Mouse (Mus musculus): ENCODE measurements around the gene Lad1. TPM values are rescaled to one million over a fixed set of nuclear protein-coding genes. Genes with fewer than 3 reads are reported as not detected.

Gene Lad1
- polyA plus RNA-seq, 1 experiment from 2014 or later = 208 TPM

- no peaks in the 10 kb centered on the region for H3K27me3 ChIP-seq (replicated peaks; ENCODE audit: control insufficient read depth, insufficient read depth, low read length)
- no peak for ATAC-seq
- no peaks in the 10 kb centered on the region for H3K4me1 ChIP-seq (replicated peaks; ENCODE audit: control insufficient read depth, insufficient read depth, low read length)
- H3K4me2 ChIP-seq (replicated peaks; ENCODE audit: low read depth) = no peak overlapping the region
- no peak overlapping the region for H3K4me3 ChIP-seq (ENCODE audit: low read depth, low read length)
- no peak overlapping the region for H3K9ac ChIP-seq (ENCODE audit: low read depth, low read length)
- no peaks in the 10 kb centered on the region for H3K9me3 ChIP-seq (ENCODE audit: control insufficient read depth)
- H3K27ac ChIP-seq (ENCODE audit: low read depth, low read length) = no peak overlapping the region
- H3K36me3 ChIP-seq (ENCODE audit: control insufficient read depth, insufficient read depth) = no peaks in the 10 kb centered on the region
- WGBS = 53% methylated on average over 9 of the region's 9 CpGs
- no peak for TF ChIP-seq CTCF (IDR thresholded peaks at IDR 0.05; ENCODE audit: low read depth)
Observed at GRCm38 (mm10) chr1:135861980-135862552, 43.7 kb downstream of the Lad1 start.

GRCm38 (mm10) chr1:135862561-135862960, 44.2 kb downstream of the Lad1 start:
- H3K4me1 ChIP-seq (replicated peaks; ENCODE audit: control insufficient read depth, insufficient read depth, low read length) = no peaks in the 10 kb centered on the region
- no peak overlapping the region for H3K4me2 ChIP-seq (replicated peaks; ENCODE audit: low read depth)
- no peaks in the 10 kb centered on the region for H3K36me3 ChIP-seq (ENCODE audit: control insufficient read depth, insufficient read depth)
- no peak overlapping the region for H3K4me3 ChIP-seq (ENCODE audit: low read depth, low read length)
- H3K27me3 ChIP-seq (replicated peaks; ENCODE audit: control insufficient read depth, insufficient read depth, low read length) = no peaks in the 10 kb centered on the region
- no peaks in the 10 kb centered on the region for H3K9me3 ChIP-seq (ENCODE audit: control insufficient read depth)
- no peak overlapping the region for H3K27ac ChIP-seq (ENCODE audit: low read depth, low read length)
- no peak for ATAC-seq
- no peak for TF ChIP-seq CTCF (IDR thresholded peaks at IDR 0.05; ENCODE audit: low read depth)
- no peak overlapping the region for H3K9ac ChIP-seq (ENCODE audit: low read depth, low read length)
- WGBS = 76% methylated on average over 5 of the region's 5 CpGs

- 72% methylated on average over 9 of the region's 9 CpGs for WGBS
- Histone ChIP-seq H3K27me3 (replicated peaks; ENCODE audit: control insufficient read depth, insufficient read depth, low read length) (no peaks in the 10 kb centered on the region), H3K4me1 (replicated peaks; ENCODE audit: control insufficient read depth, insufficient read depth, low read length) (no peaks in the 10 kb centered on the region), H3K9me3 (ENCODE audit: control insufficient read depth) (no peaks in the 10 kb centered on the region), H3K9ac (ENCODE audit: low read depth, low read length) (no peak overlapping the region), H3K36me3 (ENCODE audit: control insufficient read depth, insufficient read depth) (no peaks in the 10 kb centered on the region), H3K4me2 (replicated peaks; ENCODE audit: low read depth) (no peak overlapping the region), H3K27ac (ENCODE audit: low read depth, low read length) (no peak overlapping the region), H3K4me3 (ENCODE audit: low read depth, low read length) (no peak overlapping the region)
- TF ChIP-seq CTCF (IDR thresholded peaks at IDR 0.05; ENCODE audit: low read depth) = no peak
- no peak for ATAC-seq
Observed at GRCm38 (mm10) chr1:135863786-135864335, 45.5 kb downstream of the Lad1 start.

- no peak for ATAC-seq
- H3K9ac ChIP-seq (ENCODE audit: low read depth, low read length) = no peak overlapping the region
- no peak overlapping the region for H3K27ac ChIP-seq (ENCODE audit: low read depth, low read length)
- no peaks in the 10 kb centered on the region for H3K27me3 ChIP-seq (replicated peaks; ENCODE audit: control insufficient read depth, insufficient read depth, low read length)
- no peak overlapping the region for H3K4me2 ChIP-seq (replicated peaks; ENCODE audit: low read depth)
- TF ChIP-seq CTCF (IDR thresholded peaks at IDR 0.05; ENCODE audit: low read depth) = no peak
- WGBS = 85% methylated on average over 6 of the region's 6 CpGs
- no peak overlapping the region for H3K4me3 ChIP-seq (ENCODE audit: low read depth, low read length)
- no peaks in the 10 kb centered on the region for H3K9me3 ChIP-seq (ENCODE audit: control insufficient read depth)
- no peaks in the 10 kb centered on the region for H3K4me1 ChIP-seq (replicated peaks; ENCODE audit: control insufficient read depth, insufficient read depth, low read length)
- H3K36me3 ChIP-seq (ENCODE audit: control insufficient read depth, insufficient read depth) = no peaks in the 10 kb centered on the region
Observed at GRCm38 (mm10) chr1:135864830-135865229, 46.4 kb downstream of the Lad1 start.

- Histone ChIP-seq H3K9me3 (ENCODE audit: control insufficient read depth) (no peaks in the 10 kb centered on the region), H3K36me3 (ENCODE audit: control insufficient read depth, insufficient read depth) (no peaks in the 10 kb centered on the region), H3K27me3 (replicated peaks; ENCODE audit: control insufficient read depth, insufficient read depth, low read length) (no peaks in the 10 kb centered on the region), H3K4me3 (ENCODE audit: low read depth, low read length) (no peak overlapping the region), H3K4me1 (replicated peaks; ENCODE audit: control insufficient read depth, insufficient read depth, low read length) (no peaks in the 10 kb centered on the region), H3K9ac (ENCODE audit: low read depth, low read length) (no peak overlapping the region), H3K4me2 (replicated peaks; ENCODE audit: low read depth) (no peak overlapping the region), H3K27ac (ENCODE audit: low read depth, low read length) (no peak overlapping the region)
- peak; percentile 99 for TF ChIP-seq CTCF (IDR thresholded peaks at IDR 0.05; ENCODE audit: low read depth)
- peak; percentile 57 for ATAC-seq
- WGBS = 42% methylated on average over 19 of the region's 19 CpGs
Observed at GRCm38 (mm10) chr1:135865518-135866194, 47.3 kb downstream of the Lad1 start.

GRCm38 (mm10) chr1:135868570-135868969, 50.2 kb downstream of the Lad1 start:
- no peaks in the 10 kb centered on the region for H3K36me3 ChIP-seq (ENCODE audit: control insufficient read depth, insufficient read depth)
- WGBS = 88% methylated on average over 6 of the region's 6 CpGs
- no peaks in the 10 kb centered on the region for H3K9me3 ChIP-seq (ENCODE audit: control insufficient read depth)
- no peak overlapping the region for H3K27ac ChIP-seq (ENCODE audit: low read depth, low read length)
- no peaks in the 10 kb centered on the region for H3K27me3 ChIP-seq (replicated peaks; ENCODE audit: control insufficient read depth, insufficient read depth, low read length)
- no peak overlapping the region for H3K4me2 ChIP-seq (replicated peaks; ENCODE audit: low read depth)
- ATAC-seq = no peak
- H3K4me3 ChIP-seq (ENCODE audit: low read depth, low read length) = no peak overlapping the region
- no peaks in the 10 kb centered on the region for H3K4me1 ChIP-seq (replicated peaks; ENCODE audit: control insufficient read depth, insufficient read depth, low read length)
- H3K9ac ChIP-seq (ENCODE audit: low read depth, low read length) = no peak overlapping the region
- no peak for TF ChIP-seq CTCF (IDR thresholded peaks at IDR 0.05; ENCODE audit: low read depth)
